Mouse (Mus musculus) thymus, adult 2 months (tissue): ENCODE measurements at regions not wholly inside any gene's neighbourhood (a gene's known extent, or its start where the extent isn't known, plus 50 kb on each side); places are given as distances from the start of the nearest gene placed in this dataset.
"Not testable (repeated sequence)": the region's sequence is repeated elsewhere in the genome, so short reads cannot be mapped to it uniquely, and the experiment has no call there.

ENCODE experiments used
- DNase-seq: peaks from one replicate; pipeline ENCODE4 v3.0.0; 2021
- H3K27ac ChIP-seq: fragments of 200-500 bp; 2 replicates; pipeline ENCODE4 v1.5.1; 2012; ENCODE audit warnings: low read length, control low read depth; ENCODE audit not compliant: control insufficient read depth, insufficient read depth
- H3K27me3 ChIP-seq: fragments of 200-500 bp; 2 replicates; pipeline ENCODE4 v1.6.1; 2012; ENCODE audit warnings: mild to moderate bottlenecking, low read length, moderate library complexity, mixed read lengths; ENCODE audit not compliant: control insufficient read depth, insufficient read depth
- H3K36me3 ChIP-seq: fragments of 200-500 bp; 2 replicates; pipeline ENCODE4 v1.6.1; 2012; ENCODE audit warnings: mild to moderate bottlenecking, low read length, moderate library complexity; ENCODE audit not compliant: control insufficient read depth, insufficient read depth
- H3K4me1 ChIP-seq: fragments of 200-500 bp; replicated peaks from 2 replicates; pipeline ENCODE4 v1.6.1; 2012; ENCODE audit warnings: low read length; ENCODE audit not compliant: control insufficient read depth, insufficient read depth
- H3K4me3 ChIP-seq: fragments of 200-500 bp; 2 replicates; pipeline ENCODE4 v1.5.1; 2012; ENCODE audit warnings: mild to moderate bottlenecking, low read length, control low read depth, moderate library complexity; ENCODE audit not compliant: control insufficient read depth, insufficient read depth
- CTCF ChIP-seq: fragments of 200-500 bp; IDR thresholded peaks from 2 replicates; pipeline ENCODE4 v1.5.1; 2012; ENCODE audit warnings: mild to moderate bottlenecking, control low read depth, low read length, moderate library complexity, borderline replicate concordance; ENCODE audit not compliant: control insufficient read depth, poor library complexity, insufficient read depth; ENCODE audit errors: extremely low read depth
- POLR2A ChIP-seq: fragments of 200-500 bp; IDR thresholded peaks from 2 replicates; pipeline ENCODE4 v1.6.1; 2012; ENCODE audit warnings: mild to moderate bottlenecking, low read length, control low read depth, moderate library complexity; ENCODE audit not compliant: control insufficient read depth, poor library complexity, insufficient read depth; ENCODE audit errors: extremely low read depth
- WGBS: fragments of 180-500 bp; shearing (Covaris S2); methylation state at CpG from one replicate; pipeline ENCODE4 v1.1.7; 2018; 5-methylcytosine and 5-hydroxymethylcytosine counted together

GRCm38 (mm10) chr7:106616932-106617331 is 63.5 kb downstream of the Olfr693 start:
- 8% methylated on average over 5 of the region's 5 CpGs for WGBS
- not testable (repeated sequence) for H3K27me3 ChIP-seq, H3K36me3 ChIP-seq, H3K4me1 ChIP-seq
- Histone ChIP-seq H3K27ac (peak overlapping the region; percentile 67), H3K4me3 (peak overlapping the region; percentile 38)
- DNase-seq = peak; percentile 2

DNA sequence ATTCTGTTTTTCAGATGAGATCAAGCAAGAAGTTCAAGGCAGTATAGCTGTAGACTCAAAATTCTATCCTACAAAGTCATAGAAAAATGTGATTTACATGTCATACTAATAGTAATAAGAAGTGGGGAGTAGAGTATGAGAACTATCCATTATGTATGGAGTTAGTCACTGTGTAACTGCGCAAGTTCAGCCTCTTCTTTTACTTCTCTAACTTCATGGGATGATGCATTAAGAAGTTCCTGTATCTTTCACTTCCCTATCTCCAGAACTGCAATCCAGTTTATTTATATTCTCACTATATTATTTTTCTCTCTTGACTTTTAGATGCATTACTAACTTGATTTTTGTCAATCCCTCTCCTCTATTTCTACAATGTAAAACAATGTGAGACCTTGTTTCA is 67.7 kb downstream of the Olfr693 start:
- Histone ChIP-seq H3K4me1 (no peaks in the 10 kb centered on the region; the same call in 1 of the 2 replicates), H3K27me3 (no peaks in the 10 kb centered on the region), H3K27ac (no peak overlapping the region), H3K4me3 (no peak overlapping the region), H3K36me3 (no peaks in the 10 kb centered on the region)
- DNase-seq = no peak
- WGBS = 93% methylated on average over 1 of the region's 1 CpGs
- TF ChIP-seq POLR2A (no peak), CTCF (no peak)

- 92% methylated on average over 3 of the region's 3 CpGs for WGBS
- Histone ChIP-seq H3K27me3 (no peaks in the 10 kb centered on the region), H3K36me3 (no peaks in the 10 kb centered on the region), H3K4me1 (no peaks in the 10 kb centered on the region), H3K4me3 (no peak overlapping the region), H3K27ac (no peak overlapping the region)
- no peak for TF ChIP-seq CTCF
- TF ChIP-seq POLR2A = no peak
- DNase-seq = no peak
Observed at GRCm38 (mm10) chr7:106580424-106580823, 100.0 kb downstream of the Olfr693 start.

- not testable (repeated sequence) for H3K36me3 ChIP-seq, DNase-seq, H3K27ac ChIP-seq, H3K27me3 ChIP-seq, H3K4me1 ChIP-seq, H3K4me3 ChIP-seq
- 99% methylated on average over 2 of the region's 2 CpGs for WGBS
Observed at GRCm38 (mm10) chr7:106568251-106568650, 112.1 kb downstream of the Olfr693 start.

- H3K27ac ChIP-seq = peak overlapping the region; percentile 16; the same call in 1 of the 2 replicates
- H3K4me1 ChIP-seq = no peaks in the 10 kb centered on the region
- no peak overlapping the region for H3K4me3 ChIP-seq
- H3K27me3 ChIP-seq = no peaks in the 10 kb centered on the region
- 3% methylated on average over 2 of the region's 2 CpGs for WGBS
- no peaks in the 10 kb centered on the region for H3K36me3 ChIP-seq
- no peak for DNase-seq
- TF ChIP-seq POLR2A = no peak
- TF ChIP-seq CTCF = no peak
Observed at GRCm38 (mm10) chr7:106550881-106551575, 129.4 kb downstream of the Olfr693 start.

GRCm38 (mm10) chr7:106529433-106530102 is 150.8 kb downstream of the Olfr693 start:
- peak overlapping the region; percentile 71; the same call in 1 of the 2 replicates for H3K27ac ChIP-seq
- DNase-seq, H3K36me3 ChIP-seq, H3K27me3 ChIP-seq, H3K4me1 ChIP-seq, H3K4me3 ChIP-seq: not testable (repeated sequence)
- WGBS = 24% methylated on average over 2 of the region's 2 CpGs

DNA sequence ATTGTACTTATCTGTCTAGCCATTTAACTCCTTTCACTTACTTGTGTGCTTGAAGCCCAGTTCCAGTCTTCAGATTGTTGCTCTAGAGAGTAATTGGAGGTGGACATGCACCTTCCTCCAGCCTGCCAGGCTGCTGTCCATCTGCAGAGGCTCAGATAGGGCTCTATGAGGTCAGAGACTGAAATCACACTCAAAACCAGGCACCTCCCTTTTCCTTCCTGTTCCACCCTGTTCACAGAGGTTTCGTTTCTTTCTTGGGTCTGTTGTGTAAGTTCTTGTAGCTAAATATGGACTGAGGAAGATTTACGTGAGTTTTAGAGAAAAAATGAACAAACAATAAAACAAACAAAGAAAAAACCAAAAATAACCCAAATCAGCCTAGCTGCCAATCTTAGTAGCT is 151.4 kb downstream of the Olfr693 start:
- H3K27me3 ChIP-seq, H3K4me1 ChIP-seq, H3K36me3 ChIP-seq, H3K4me3 ChIP-seq, H3K27ac ChIP-seq: not testable (repeated sequence)
- WGBS = 4% methylated on average over 2 of the region's 2 CpGs
- DNase-seq = peak; percentile 11

DNA sequence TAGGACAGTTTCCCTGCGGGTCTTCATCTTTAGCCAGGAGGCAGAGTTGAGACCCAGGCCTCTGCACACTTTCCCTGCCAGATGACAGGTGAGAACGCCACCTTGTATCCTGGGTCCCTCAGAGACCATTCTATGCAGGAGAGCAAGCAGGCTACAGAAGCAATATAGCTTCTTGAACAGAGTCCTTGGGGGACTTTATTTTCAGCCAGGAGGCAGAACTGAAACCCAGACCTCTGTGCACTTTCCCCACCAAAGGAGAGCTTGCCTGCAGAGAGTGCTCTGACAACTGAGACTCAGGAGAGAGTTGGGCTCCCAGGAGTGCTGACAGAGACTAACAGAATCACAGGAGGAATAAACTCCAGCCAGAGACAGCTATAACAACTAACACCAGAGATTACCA is 185.5 kb downstream of the Olfr693 start:
- WGBS = 90% methylated on average over 2 of the region's 2 CpGs
- DNase-seq = no peak
- H3K36me3 ChIP-seq = no peaks in the 10 kb centered on the region

More for the DNA sequence above, 185.5 kb downstream of the Olfr693 start:
- Histone ChIP-seq H3K27me3 (no peaks in the 10 kb centered on the region), H3K4me3 (no peak overlapping the region), H3K4me1 (no peaks in the 10 kb centered on the region), H3K27ac (no peak overlapping the region)
- TF ChIP-seq CTCF (no peak), POLR2A (no peak)
